Mouse (Mus musculus): Measurements from ENCODE around the gene Radil. TPM values are rescaled to one million over a fixed set of nuclear protein-coding genes. Genes with fewer than 3 reads are reported as not detected.

Gene Radil
- polyA plus RNA-seq, 1 experiment from 2014 or later: 2.5 TPM

GRCm38 (mm10) chr5:142524711-142525464, 26.0 kb downstream of the Radil start:
- no peak overlapping the region for H3K4me2 ChIP-seq
- no peaks in the 10 kb centered on the region for H3K9me3 ChIP-seq (replicated peaks)
- no peak overlapping the region for H3K9ac ChIP-seq
- H3K27me3 ChIP-seq: peaks cover 23% of the 10 kb centered on the region
- H3K36me3 ChIP-seq: no peaks in the 10 kb centered on the region
- H3K4me3 ChIP-seq (replicated peaks): no peak overlapping the region
- H3K4me1 ChIP-seq: peaks cover 9% of the 10 kb centered on the region; the same call in 1 of the 2 replicates
- no peak for ATAC-seq (replicated peaks; ENCODE audit: low FRiP score)
- WGBS: 69% methylated on average over 8 of the region's 8 CpGs
- no peak overlapping the region for H3K27ac ChIP-seq

GRCm38 (mm10) chr5:142521195-142521866, 29.6 kb downstream of the Radil start:
- no peak overlapping the region for H3K27ac ChIP-seq
- ATAC-seq (replicated peaks; ENCODE audit: low FRiP score): no peak
- no peaks in the 10 kb centered on the region for H3K9me3 ChIP-seq (replicated peaks)
- H3K9ac ChIP-seq: no peak overlapping the region
- peaks cover 9% of the 10 kb centered on the region; the same call in 1 of the 2 replicates for H3K4me1 ChIP-seq
- WGBS: 84% methylated on average over 11 of the region's 11 CpGs
- H3K27me3 ChIP-seq: no peaks in the 10 kb centered on the region
- H3K36me3 ChIP-seq: no peaks in the 10 kb centered on the region
- H3K4me3 ChIP-seq (replicated peaks): no peak overlapping the region
- H3K4me2 ChIP-seq: no peak overlapping the region

GRCm38 (mm10) chr5:142520360-142520759, 30.5 kb downstream of the Radil start:
- Histone ChIP-seq H3K27me3 (no peaks in the 10 kb centered on the region), H3K9me3 (replicated peaks) (no peaks in the 10 kb centered on the region), H3K4me2 (no peak overlapping the region), H3K27ac (no peak overlapping the region), H3K36me3 (no peaks in the 10 kb centered on the region), H3K4me3 (replicated peaks) (no peak overlapping the region), H3K4me1 (peaks cover 9% of the 10 kb centered on the region; the same call in 1 of the 2 replicates), H3K9ac (no peak overlapping the region)
- WGBS: 76% methylated on average over 4 of the region's 4 CpGs
- no peak for ATAC-seq (replicated peaks; ENCODE audit: low FRiP score)

GRCm38 (mm10) chr5:142518973-142519372, 31.9 kb downstream of the Radil start:
- H3K9me3 ChIP-seq (replicated peaks): no peaks in the 10 kb centered on the region
- ATAC-seq (replicated peaks; ENCODE audit: low FRiP score): no peak
- H3K4me1 ChIP-seq: peaks cover 4% of the 10 kb centered on the region; the same call in 1 of the 2 replicates
- no peaks in the 10 kb centered on the region for H3K36me3 ChIP-seq
- no peak overlapping the region for H3K27ac ChIP-seq
- H3K9ac ChIP-seq: no peak overlapping the region
- 55% methylated on average over 6 of the region's 6 CpGs for WGBS
- H3K4me2 ChIP-seq: no peak overlapping the region
- H3K27me3 ChIP-seq: no peaks in the 10 kb centered on the region
- no peak overlapping the region for H3K4me3 ChIP-seq (replicated peaks)

- Histone ChIP-seq H3K27ac (no peak overlapping the region), H3K36me3 (no peaks in the 10 kb centered on the region)
- 77% methylated on average over 4 of the region's 4 CpGs for WGBS
Observed at GRCm38 (mm10) chr5:142512112-142512511, 38.8 kb downstream of the Radil start.

GRCm38 (mm10) chr5:142510061-142510414, 40.9 kb downstream of the Radil start:
- H3K9ac ChIP-seq: 0 out of 2 replicates have a peak overlapping the region, but pooled peaks have one; percentile 14
- H3K4me1 ChIP-seq: peaks cover 7% of the 10 kb centered on the region
- no peak overlapping the region for H3K4me3 ChIP-seq (replicated peaks)
- H3K27ac ChIP-seq: no peak overlapping the region
- H3K27me3 ChIP-seq: no peaks in the 10 kb centered on the region
- H3K9me3 ChIP-seq (replicated peaks): no peaks in the 10 kb centered on the region
- 67% methylated on average over 7 of the region's 7 CpGs for WGBS
- no peak overlapping the region for H3K4me2 ChIP-seq
- ATAC-seq (replicated peaks; ENCODE audit: low FRiP score): no peak
- H3K36me3 ChIP-seq: no peaks in the 10 kb centered on the region

More at GRCm38 (mm10) chr5:142512112-142512511, 38.8 kb downstream of the Radil start:
- H3K9me3 ChIP-seq (replicated peaks): no peaks in the 10 kb centered on the region
- no peaks in the 10 kb centered on the region for H3K27me3 ChIP-seq
- H3K4me2 ChIP-seq: no peak overlapping the region
- H3K9ac ChIP-seq: no peak overlapping the region
- H3K4me3 ChIP-seq (replicated peaks): no peak overlapping the region
- ATAC-seq (replicated peaks; ENCODE audit: low FRiP score): no peak
- peaks cover 11% of the 10 kb centered on the region for H3K4me1 ChIP-seq

GRCm38 (mm10) chr5:142509141-142510060, 41.5 kb downstream of the Radil start:
- Histone ChIP-seq H3K36me3 (no peaks in the 10 kb centered on the region), H3K27ac (no peak overlapping the region), H3K4me3 (replicated peaks) (no peak overlapping the region), H3K27me3 (no peaks in the 10 kb centered on the region), H3K4me1 (peaks cover 7% of the 10 kb centered on the region), H3K9me3 (replicated peaks) (no peaks in the 10 kb centered on the region), H3K9ac (0 out of 2 replicates have a peak overlapping the region, but pooled peaks have one; percentile 14), H3K4me2 (no peak overlapping the region)
- no peak for ATAC-seq (replicated peaks; ENCODE audit: low FRiP score)
- WGBS: 33% methylated on average over 15 of the region's 15 CpGs

GRCm38 (mm10) chr5:142505695-142506423, 45.0 kb downstream of the Radil start:
- Histone ChIP-seq H3K36me3 (no peaks in the 10 kb centered on the region), H3K27ac (no peak overlapping the region), H3K4me2 (no peak overlapping the region), H3K4me3 (replicated peaks) (no peak overlapping the region), H3K9me3 (replicated peaks) (no peaks in the 10 kb centered on the region), H3K9ac (no peak overlapping the region), H3K4me1 (peaks cover 11% of the 10 kb centered on the region), H3K27me3 (no peaks in the 10 kb centered on the region)
- 79% methylated on average over 3 of the region's 3 CpGs for WGBS
- ATAC-seq (replicated peaks; ENCODE audit: low FRiP score): no peak

- no peak overlapping the region for H3K9ac ChIP-seq
Observed at GRCm38 (mm10) chr5:142504175-142504574, 46.7 kb downstream of the Radil start.

GRCm38 (mm10) chr5:142502414-142502813, 48.5 kb downstream of the Radil start:
- Histone ChIP-seq H3K36me3 (no peaks in the 10 kb centered on the region), H3K27ac (no peak overlapping the region), H3K27me3 (no peaks in the 10 kb centered on the region), H3K9me3 (replicated peaks) (no peaks in the 10 kb centered on the region), H3K4me3 (replicated peaks) (no peak overlapping the region), H3K4me1 (peaks cover 14% of the 10 kb centered on the region), H3K9ac (no peak overlapping the region), H3K4me2 (no peak overlapping the region)
- peak; percentile 89 for ATAC-seq (replicated peaks; ENCODE audit: low FRiP score)
- 2% methylated on average over 3 of the region's 3 CpGs for WGBS

More at GRCm38 (mm10) chr5:142504175-142504574, 46.7 kb downstream of the Radil start:
- Histone ChIP-seq H3K27ac (no peak overlapping the region), H3K36me3 (no peaks in the 10 kb centered on the region), H3K9me3 (replicated peaks) (no peaks in the 10 kb centered on the region), H3K4me2 (no peak overlapping the region), H3K4me3 (replicated peaks) (no peak overlapping the region), H3K27me3 (no peaks in the 10 kb centered on the region), H3K4me1 (peaks cover 15% of the 10 kb centered on the region)
- ATAC-seq (replicated peaks; ENCODE audit: low FRiP score): no peak
- WGBS: 88% methylated on average over 3 of the region's 3 CpGs

GRCm38 (mm10) chr5:142500918-142501317, 50.0 kb downstream of the Radil start:
- 57% methylated on average over 10 of the region's 10 CpGs for WGBS
- H3K4me1 ChIP-seq: peaks cover 14% of the 10 kb centered on the region
- H3K36me3 ChIP-seq: no peaks in the 10 kb centered on the region
- no peak overlapping the region for H3K9ac ChIP-seq
- no peak overlapping the region for H3K4me3 ChIP-seq (replicated peaks)
- no peaks in the 10 kb centered on the region for H3K9me3 ChIP-seq (replicated peaks)
- 0 out of 2 replicates have a peak, but pooled peaks have one; percentile 23 for ATAC-seq (replicated peaks; ENCODE audit: low FRiP score)
- no peak overlapping the region for H3K27ac ChIP-seq
- no peak overlapping the region for H3K4me2 ChIP-seq
- H3K27me3 ChIP-seq: no peaks in the 10 kb centered on the region
